Mouse (Mus musculus) myocyte (in vitro differentiated cells): ENCODE results near the gene Zc3hav1. TPM values are rescaled to one million over a fixed set of nuclear protein-coding genes. Genes with fewer than 3 reads are reported as not detected.

Experiments used
- H3K27me3 ChIP-seq: one replicate; pipeline ENCODE4 v1.6.1; 2011; ENCODE audit not compliant: control insufficient read depth, insufficient read depth, insufficient read length
- H3K36me3 ChIP-seq: one replicate; pipeline ENCODE4 v1.6.1; 2011; ENCODE audit not compliant: control insufficient read depth, insufficient read depth
- H3K4me2 ChIP-seq: one replicate; pipeline ENCODE4 v1.6.1; 2011; ENCODE audit warnings: low read depth, control low read depth
- H3K4me3 ChIP-seq: one replicate; pipeline ENCODE4 v1.5.1; 2011; ENCODE audit warnings: mild to moderate bottlenecking, control low read depth, moderate library complexity
- H3K79me2 ChIP-seq: one replicate; pipeline ENCODE4 v1.6.1; 2011; ENCODE audit not compliant: control insufficient read depth, insufficient read depth
- H3ac ChIP-seq: one replicate; pipeline ENCODE4 v1.6.1; 2011; ENCODE audit not compliant: control insufficient read depth, insufficient read length
- CEBPB ChIP-seq: IDR thresholded peaks from 2 replicates; pipeline ENCODE4 v1.6.1; 2011; ENCODE audit warnings: mild to moderate bottlenecking, moderate library complexity; ENCODE audit not compliant: poor library complexity, insufficient read depth, severe bottlenecking
- E2F4 ChIP-seq: IDR thresholded peaks from one replicate; pipeline ENCODE4 v1.6.1; 2011; ENCODE audit warnings: mild to moderate bottlenecking, control low read depth, moderate library complexity; ENCODE audit not compliant: insufficient read depth
- MAX ChIP-seq: IDR thresholded peaks from one replicate; pipeline ENCODE4 v1.6.1; 2011; ENCODE audit warnings: low read depth, mild to moderate bottlenecking, control low read depth
- MYOD1 ChIP-seq, 3 experiments: IDR thresholded peaks; one replicate each; pipeline ENCODE4 v1.6.1; 2011; ENCODE audit warnings: control low read depth in 2 of 3, low read depth in 2 of 3, mild to moderate bottlenecking in 2 of 3, moderate library complexity in 1 of 3; ENCODE audit not compliant: insufficient read length in 2 of 3, control insufficient read depth in 1 of 3
- MYOG ChIP-seq, 3 experiments: IDR thresholded peaks; one replicate each; pipeline ENCODE4 v1.6.1; 2011; ENCODE audit warnings: control low read depth in 2 of 3, low read depth in 2 of 3, mild to moderate bottlenecking in 2 of 3; ENCODE audit not compliant: insufficient read length in 2 of 3, control insufficient read depth in 1 of 3, insufficient read depth in 1 of 3
- POLR2A ChIP-seq: IDR thresholded peaks from one replicate; pipeline ENCODE4 v1.6.1; 2011; ENCODE audit warnings: low read depth, mild to moderate bottlenecking, control low read depth, moderate library complexity; ENCODE audit not compliant: insufficient read length
- POLR2AphosphoS2 ChIP-seq: IDR thresholded peaks from one replicate; pipeline ENCODE4 v1.6.1; 2011; ENCODE audit warnings: low read depth, control low read depth; ENCODE audit not compliant: insufficient read length
- REST ChIP-seq: IDR thresholded peaks from one replicate; pipeline ENCODE4 v1.6.1; 2011; ENCODE audit warnings: mild to moderate bottlenecking, control low read depth, moderate library complexity; ENCODE audit not compliant: insufficient read depth, insufficient read length
- SRF ChIP-seq: IDR thresholded peaks from one replicate; pipeline ENCODE4 v1.6.1; 2011; ENCODE audit warnings: low read depth; ENCODE audit not compliant: control insufficient read depth, insufficient read length
- TCF12 ChIP-seq: IDR thresholded peaks from one replicate; pipeline ENCODE4 v1.6.1; 2011; ENCODE audit warnings: mild to moderate bottlenecking, control low read depth; ENCODE audit not compliant: poor library complexity, insufficient read depth, severe bottlenecking
- TCF3 ChIP-seq: IDR thresholded peaks from one replicate; pipeline ENCODE4 v1.6.1; 2011; ENCODE audit warnings: low read depth, control low read depth; ENCODE audit not compliant: insufficient read length
- USF1 ChIP-seq: IDR thresholded peaks from one replicate; pipeline ENCODE4 v1.6.1; 2011; ENCODE audit warnings: low read depth, mild to moderate bottlenecking, control low read depth, moderate library complexity
- polyA plus RNA-seq: library from polyadenylated mRNA; unstranded; fragments of >200 nt; fragmentation: generic; extraction: Trizol; gene quantifications from one replicate; pipeline ENCODE4 v1.2.1, GENCODE M21; 2012; ENCODE audit warnings: missing spikeins

Zc3hav1 gene
- polyA plus RNA-seq, 1 experiment = 45.0 TPM

DNA sequence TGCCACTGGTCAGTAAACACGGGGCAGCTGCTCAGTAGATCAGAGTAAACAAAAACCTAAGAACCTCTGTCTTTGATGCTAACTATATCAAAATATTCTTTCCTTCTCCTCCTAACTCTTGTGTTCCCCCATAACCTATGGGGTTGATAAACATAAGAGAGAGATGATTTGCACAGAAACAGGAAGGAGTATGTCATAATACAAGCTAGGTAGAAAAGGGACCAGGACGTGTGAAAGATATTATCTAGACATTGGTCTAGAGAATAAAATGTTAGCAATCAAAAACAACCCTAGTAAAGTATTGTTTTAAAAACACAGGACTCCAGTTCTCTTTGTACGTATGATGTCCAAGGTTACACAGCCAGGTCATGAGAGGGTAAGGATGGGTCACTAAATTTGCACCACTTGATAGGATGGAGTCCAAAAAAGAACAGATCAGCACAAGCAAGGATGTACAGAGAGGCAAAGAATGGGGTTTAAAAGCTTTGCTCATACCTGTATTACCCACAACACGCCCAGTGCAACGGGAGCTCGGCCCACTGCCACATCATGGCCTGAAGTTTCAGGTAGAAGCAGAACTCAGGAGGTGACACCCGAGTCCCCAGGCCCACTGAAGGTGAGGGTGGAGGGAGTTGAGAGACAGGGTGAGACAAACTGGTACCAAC, 10.3 kb downstream of the Zc3hav1 start:
- no peak overlapping the region for H3K4me3 ChIP-seq
- H3K79me2 ChIP-seq = peaks cover 77% of the 10 kb centered on the region
- H3K4me2 ChIP-seq = no peak overlapping the region
- no peak for TF ChIP-seq E2F4
- no peak for TF ChIP-seq MAX
- no peak for TF ChIP-seq TCF12
- TF ChIP-seq POLR2A = no peak
- TF ChIP-seq REST = no peak
- TF ChIP-seq MYOG (IDR thresholded peaks at IDR 0.05; ENCODE audit: control insufficient read depth in 1 of 3, insufficient read depth in 1 of 3, insufficient read length in 2 of 3, low read depth in 2 of 3) = no peak
- TF ChIP-seq MYOD1 (IDR thresholded peaks at IDR 0.05; ENCODE audit: control insufficient read depth in 1 of 3, insufficient read length in 2 of 3, low read depth in 2 of 3) = no peak
- no peak for TF ChIP-seq POLR2AphosphoS2
- no peak for TF ChIP-seq CEBPB
- TF ChIP-seq TCF3 = no peak
- no peak for TF ChIP-seq USF1
- TF ChIP-seq SRF = no peak
- no peak overlapping the region for H3ac ChIP-seq
- peaks cover 22% of the 10 kb centered on the region for H3K36me3 ChIP-seq
- H3K27me3 ChIP-seq = no peaks in the 10 kb centered on the region

DNA sequence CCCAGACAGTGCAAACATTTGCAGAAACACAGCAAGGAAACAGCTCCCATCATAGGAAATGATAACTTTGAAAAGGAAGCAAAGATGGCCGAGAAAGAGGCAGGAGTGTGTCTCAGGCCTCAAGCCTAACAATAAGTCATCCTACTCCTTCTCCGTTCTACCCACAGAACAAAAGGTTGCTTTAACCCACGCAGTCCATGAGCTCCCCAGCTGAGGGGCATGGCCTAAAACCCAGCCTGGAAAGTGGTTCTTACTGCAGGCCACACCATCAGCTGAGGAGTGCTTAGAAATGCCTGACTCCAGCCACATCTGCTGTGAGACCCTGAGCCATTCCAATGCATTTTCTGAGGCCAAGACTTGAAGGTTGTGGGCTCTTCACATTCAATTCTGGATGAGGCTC, 10.8 kb downstream of the Zc3hav1 start:
- peaks cover 71% of the 10 kb centered on the region for H3K79me2 ChIP-seq
- H3K4me3 ChIP-seq = no peak overlapping the region
- H3ac ChIP-seq = no peak overlapping the region
- H3K36me3 ChIP-seq = peaks cover 27% of the 10 kb centered on the region
- H3K27me3 ChIP-seq = no peaks in the 10 kb centered on the region
- H3K4me2 ChIP-seq = no peak overlapping the region
- TF ChIP-seq POLR2AphosphoS2 (peak; percentile 29), USF1 (no peak)

DNA sequence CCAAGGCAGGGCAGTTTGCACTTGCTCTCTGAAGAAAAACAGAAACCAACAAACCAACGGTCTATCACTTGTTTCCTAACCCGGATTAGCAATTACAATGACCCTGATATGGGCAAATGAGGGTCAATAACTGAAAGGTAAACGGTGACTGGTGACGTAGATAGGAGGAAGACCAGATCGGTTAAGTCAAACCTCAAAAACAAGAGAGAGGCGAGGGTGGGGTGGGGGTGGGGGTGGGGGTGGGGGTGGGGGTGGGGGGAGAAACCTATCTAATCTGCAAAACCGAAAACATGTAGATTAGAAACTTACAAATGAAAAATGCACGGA, 11.8 kb downstream of the Zc3hav1 start:
- Histone ChIP-seq H3K36me3 (peaks cover 37% of the 10 kb centered on the region), H3ac (no peak overlapping the region), H3K4me3 (no peak overlapping the region), H3K4me2 (no peak overlapping the region), H3K79me2 (peaks cover 65% of the 10 kb centered on the region), H3K27me3 (no peaks in the 10 kb centered on the region)
- TF ChIP-seq MAX (no peak), MYOD1 (IDR thresholded peaks at IDR 0.05; ENCODE audit: control insufficient read depth in 1 of 3, insufficient read length in 2 of 3, low read depth in 2 of 3) (no peak), USF1 (no peak), MYOG (IDR thresholded peaks at IDR 0.05; ENCODE audit: control insufficient read depth in 1 of 3, insufficient read depth in 1 of 3, insufficient read length in 2 of 3, low read depth in 2 of 3) (no peak), TCF3 (no peak), REST (no peak), CEBPB (no peak), TCF12 (no peak), POLR2A (no peak), E2F4 (no peak), POLR2AphosphoS2 (no peak), SRF (no peak)

DNA sequence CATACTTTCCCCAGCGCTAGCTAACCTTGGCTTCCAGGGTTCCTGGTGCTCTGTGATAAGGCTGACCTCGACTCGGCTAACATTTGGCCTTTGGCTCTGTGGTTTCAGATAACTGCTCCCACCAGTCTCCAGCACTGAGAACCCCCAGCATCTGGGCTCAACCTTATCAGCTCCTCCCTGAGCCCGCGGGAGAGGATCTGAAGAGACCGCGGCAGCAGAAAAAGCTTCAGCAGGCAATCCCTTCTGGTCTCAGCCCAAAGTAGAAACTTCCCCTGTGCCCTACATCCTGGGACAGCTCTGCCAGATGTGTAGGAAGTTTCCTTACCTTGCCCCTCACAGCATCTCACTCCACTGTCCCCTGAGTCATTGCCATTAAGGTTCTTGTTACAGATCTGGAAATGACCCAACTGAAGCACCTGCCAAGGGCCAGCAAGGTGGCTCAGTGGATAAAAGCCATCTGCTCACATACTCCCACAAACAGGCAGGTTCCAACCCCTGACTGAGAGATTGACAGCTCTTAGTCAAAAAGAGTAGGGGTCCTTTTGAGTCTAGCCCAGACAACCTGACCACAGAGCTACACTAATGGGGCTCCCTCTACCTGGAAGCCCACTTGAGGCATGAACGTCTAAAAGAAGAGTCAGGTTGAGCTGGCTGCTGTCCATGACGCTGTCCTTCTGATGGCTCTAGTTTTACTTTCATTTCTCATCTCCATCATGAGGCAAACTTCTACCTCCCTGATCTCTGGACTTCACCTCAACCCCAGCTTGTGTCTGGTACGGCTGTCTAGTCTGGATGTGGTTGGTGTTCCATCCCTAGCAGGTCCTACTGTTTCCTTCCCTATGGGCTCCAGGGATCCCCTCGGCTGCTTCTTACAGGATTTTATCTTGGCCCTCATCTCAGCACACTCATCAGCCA, 12.4 kb downstream of the Zc3hav1 start:
- Histone ChIP-seq H3K36me3 (peaks cover 41% of the 10 kb centered on the region), H3K4me2 (no peak overlapping the region), H3K27me3 (no peaks in the 10 kb centered on the region), H3ac (no peak overlapping the region), H3K4me3 (no peak overlapping the region), H3K79me2 (peaks cover 59% of the 10 kb centered on the region)
- no peak for TF ChIP-seq CEBPB
- no peak for TF ChIP-seq MAX
- peak; percentile 6 for TF ChIP-seq POLR2AphosphoS2
- no peak for TF ChIP-seq MYOG (IDR thresholded peaks at IDR 0.05; ENCODE audit: control insufficient read depth in 1 of 3, insufficient read depth in 1 of 3, insufficient read length in 2 of 3, low read depth in 2 of 3)
- TF ChIP-seq E2F4 = no peak
- TF ChIP-seq MYOD1 (IDR thresholded peaks at IDR 0.05; ENCODE audit: control insufficient read depth in 1 of 3, insufficient read length in 2 of 3, low read depth in 2 of 3) = no peak
- TF ChIP-seq TCF12 = no peak
- TF ChIP-seq TCF3 = no peak
- no peak for TF ChIP-seq SRF
